Mouse (Mus musculus) monocyte, adult 59 days (primary cell): ENCODE data around the gene Gm29735. TPM values are rescaled to one million over a fixed set of nuclear protein-coding genes. Genes with fewer than 3 reads are reported as not detected.

ENCODE experiments used
- total RNA-seq, 2 experiments: library from RNA; stranded (reverse); gene quantifications; one replicate each; pipeline ENCODE4 v1.2.4; 2023

Gene Gm29735
- total RNA-seq: not detected

GRCm38 (mm10) chr7:142157013-142157412, at the start of gene Gm29735:
Gene Gm29735 (minus strand): TSS chr7:142157113.

GRCm38 (mm10) chr7:142201064-142201463, 44.2 kb upstream of the Gm29735 start, which contains the start of gene Krtap5-3:
Gene Krtap5-3 (plus strand): TSS chr7:142201364.

GRCm38 (mm10) chr7:142190289-142190688, 33.4 kb upstream of the Gm29735 start, which contains the start of gene Gm10153:
Gene Gm10153 (minus strand): TSS chr7:142190389.

GRCm38 (mm10) chr7:142175905-142176304, 19.0 kb upstream of the Gm29735 start, which contains the start of gene Krtap5-2:
Gene Krtap5-2 (minus strand): TSS chr7:142176005.

GRCm38 (mm10) chr7:142165639-142166038, 8.7 kb upstream of the Gm29735 start, which contains the start of gene Gm4553:
Gene Gm4553 (minus strand): TSS chr7:142165739.

GRCm38 (mm10) chr7:142144507-142144906, 12.4 kb downstream of the Gm29735 start, which contains the start of gene Gm45337:
Gene Gm45337 (minus strand): TSS chr7:142144607.

GRCm38 (mm10) chr7:142135934-142136333, 21.0 kb downstream of the Gm29735 start, which contains the start of gene Gm39115:
Gene Gm39115 (minus strand): TSS chr7:142136034.

GRCm38 (mm10) chr7:142120629-142121028, 36.3 kb downstream of the Gm29735 start, which contains the start of gene Gm45618:
Gene Gm45618 (minus strand): TSS chr7:142120729.

Other genes starting within 250 kb of the Gm29735 start
- 10 to 100 TPM; 56.4 to 60.9 TPM for gene Tollip, start 238.6 kb downstream of the Gm29735 start, total RNA-seq
- not detected for gene Brsk2, start 207.4 kb downstream of the Gm29735 start, total RNA-seq
- 10 to 100 TPM; 33.7 to 38.0 TPM for gene Mob2, start 96.0 kb downstream of the Gm29735 start, total RNA-seq
- 1 to 10 TPM; 1.2 to 2.1 TPM for gene Dusp8, start 61.3 kb downstream of the Gm29735 start, total RNA-seq
- not detected for gene Gm45618, start 36.4 kb downstream of the Gm29735 start, total RNA-seq
- not detected for gene Gm39115, start 21.1 kb downstream of the Gm29735 start, total RNA-seq
- not detected for gene Gm45337, start 12.5 kb downstream of the Gm29735 start, total RNA-seq
- gene Gm4553, start 8.6 kb upstream of the Gm29735 start, total RNA-seq: not detected
- not detected for gene Krtap5-2, start 18.9 kb upstream of the Gm29735 start, total RNA-seq
- gene Gm10153, start 33.3 kb upstream of the Gm29735 start, total RNA-seq: not detected
- not detected for gene Krtap5-3, start 44.3 kb upstream of the Gm29735 start, total RNA-seq
- gene Gm7579, start 54.7 kb upstream of the Gm29735 start, total RNA-seq: not detected
- not detected for gene Krtap5-5, start 72.9 kb upstream of the Gm29735 start, total RNA-seq
- gene Gm40460, start 84.0 kb upstream of the Gm29735 start, total RNA-seq: not detected
- not detected for gene Gm2431, start 101.2 kb upstream of the Gm29735 start, total RNA-seq
- gene Gm4559, start 117.2 kb upstream of the Gm29735 start, total RNA-seq: not detected
- gene Krtap5-1, start 140.0 kb upstream of the Gm29735 start, total RNA-seq: not detected
- not detected for gene Krtap5-4, start 146.4 kb upstream of the Gm29735 start, total RNA-seq
- gene Ifitm10, start 216.6 kb upstream of the Gm29735 start, total RNA-seq: 10 to 100 TPM in 1 of 2 experiments, 1 to 10 TPM in 1; 8.6 to 10.3 TPM
- gene Gm49369, start 225.6 kb upstream of the Gm29735 start, total RNA-seq: not detected
- 100 to 1,000 TPM; 587 to 608 TPM for gene Ctsd, start 230.9 kb upstream of the Gm29735 start, total RNA-seq